Mouse (Mus musculus): ENCODE results near the gene Cyb5b.
"Not testable (repeated sequence)": the region's sequence is repeated elsewhere in the genome, so short reads cannot be mapped to it uniquely, and the experiment has no call there.

The Cyb5b gene

DNA sequence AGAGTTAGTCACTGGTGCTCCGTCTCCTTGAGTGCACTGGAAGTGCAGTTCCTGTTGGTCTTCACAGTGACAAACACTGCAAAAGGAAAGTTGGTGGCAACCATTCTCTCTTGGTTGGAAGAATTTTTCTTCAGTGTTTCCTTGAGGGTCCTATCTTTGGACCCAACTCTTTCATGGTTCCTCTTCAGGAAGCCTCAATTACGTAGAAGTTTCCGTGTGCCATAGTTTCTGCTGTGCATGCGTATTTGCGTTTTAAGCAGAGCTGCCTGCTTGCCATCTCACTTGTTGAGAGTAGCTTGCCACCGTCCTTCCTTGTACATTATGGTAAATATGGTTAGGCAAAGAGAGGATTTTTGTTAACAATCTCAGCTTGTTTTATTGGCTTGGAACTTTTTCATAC is 30.7 kb downstream of the Cyb5b start:
- DNase-seq, result no peak

DNA sequence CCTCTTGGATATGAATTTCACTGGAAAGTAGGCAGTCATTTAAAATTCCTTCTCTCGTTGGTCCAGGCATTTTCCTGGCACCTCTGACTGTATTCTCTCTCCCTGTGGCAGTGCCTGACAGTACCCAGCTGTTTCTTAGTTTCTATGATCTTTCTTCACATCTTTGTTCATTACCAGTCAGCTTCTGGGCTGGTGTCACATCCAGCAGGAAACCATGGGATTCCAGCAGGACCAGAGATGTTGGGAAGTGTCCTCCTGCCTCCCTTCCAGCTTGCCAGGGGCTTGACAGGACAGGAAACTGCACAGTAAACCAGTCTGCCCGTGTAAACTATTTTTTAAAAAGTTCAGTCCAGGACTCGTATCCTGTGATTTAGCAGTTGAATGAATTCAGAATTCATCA is 34.6 kb downstream of the Cyb5b start:
- peak; percentile 26 to 63 for DNase-seq

DNA sequence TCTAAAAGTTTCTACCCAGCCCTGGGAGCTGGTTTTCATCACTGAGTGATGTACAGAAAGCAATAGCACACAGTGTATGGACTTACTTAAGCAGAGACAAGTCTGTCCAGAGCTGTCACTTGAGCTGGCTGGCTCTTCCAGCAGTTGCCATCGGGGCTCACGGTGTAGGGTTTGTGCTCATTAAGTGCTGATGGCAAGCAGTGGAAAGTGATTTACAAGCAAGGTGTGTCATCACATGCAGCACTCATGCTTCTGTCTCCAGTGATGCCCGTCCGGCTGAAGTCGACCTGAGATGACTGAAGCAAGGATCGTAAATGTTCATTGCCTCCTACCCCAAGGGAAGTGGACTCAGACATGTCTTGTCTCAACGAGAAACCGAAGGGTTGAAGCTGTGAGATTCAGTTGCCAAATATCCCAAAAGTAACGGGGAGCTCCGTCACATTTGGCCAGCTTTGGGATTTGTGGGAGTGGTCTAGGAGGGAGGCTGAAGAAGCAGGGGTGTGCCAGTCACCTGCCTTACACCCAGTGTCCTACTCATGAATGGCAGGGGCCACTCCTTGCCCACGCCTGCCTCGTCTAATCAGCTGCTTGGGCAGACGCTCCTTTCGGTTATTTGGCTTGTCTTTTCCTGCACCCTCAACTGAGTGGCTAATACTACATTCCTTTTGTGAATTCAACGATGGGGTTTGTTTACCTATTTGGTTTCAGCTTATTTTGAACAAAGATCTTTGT is 36.4 kb downstream of the Cyb5b start:
- DNase-seq, result no peak

DNA sequence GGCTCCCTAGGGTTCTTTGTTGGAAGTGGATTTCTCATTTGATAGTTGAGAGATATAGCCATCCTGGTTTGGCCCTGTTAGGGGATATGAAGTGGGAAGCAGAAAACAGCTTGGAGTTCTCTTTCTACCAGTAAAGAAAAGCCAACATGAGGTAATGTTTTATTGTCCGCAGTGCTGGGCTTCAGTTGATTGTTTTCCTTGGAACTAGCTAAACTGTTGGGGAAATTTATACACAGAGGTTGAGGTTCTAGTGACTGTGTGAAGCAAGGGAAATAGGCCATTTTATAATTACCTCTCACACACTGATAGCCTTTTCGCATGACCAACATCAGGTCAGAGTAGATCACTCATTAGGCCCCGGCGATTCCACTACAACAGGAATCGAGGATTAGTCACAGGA is 37.2 kb downstream of the Cyb5b start:
- DNase-seq, result no peak

DNA sequence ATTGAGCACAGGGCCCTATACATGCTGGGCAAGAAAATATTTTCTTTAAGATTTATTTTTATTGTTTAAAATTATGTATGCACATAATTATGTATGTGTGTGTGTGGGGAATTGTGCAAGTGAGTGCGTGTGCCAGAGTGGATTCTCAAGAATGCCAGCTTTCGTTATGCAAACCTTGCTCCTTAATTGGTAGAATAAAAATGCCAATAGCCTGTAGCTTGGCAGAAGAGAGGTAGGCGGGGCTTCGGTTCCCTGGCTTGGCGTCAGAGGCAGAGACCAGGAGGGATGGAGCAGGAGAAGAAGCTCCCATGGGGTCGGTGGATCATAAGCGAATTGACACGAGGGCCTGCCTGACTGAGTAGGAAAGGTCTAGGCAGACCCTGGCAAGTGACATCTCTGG is 42.2 kb downstream of the Cyb5b start:
- DNase-seq, result no peak

DNA sequence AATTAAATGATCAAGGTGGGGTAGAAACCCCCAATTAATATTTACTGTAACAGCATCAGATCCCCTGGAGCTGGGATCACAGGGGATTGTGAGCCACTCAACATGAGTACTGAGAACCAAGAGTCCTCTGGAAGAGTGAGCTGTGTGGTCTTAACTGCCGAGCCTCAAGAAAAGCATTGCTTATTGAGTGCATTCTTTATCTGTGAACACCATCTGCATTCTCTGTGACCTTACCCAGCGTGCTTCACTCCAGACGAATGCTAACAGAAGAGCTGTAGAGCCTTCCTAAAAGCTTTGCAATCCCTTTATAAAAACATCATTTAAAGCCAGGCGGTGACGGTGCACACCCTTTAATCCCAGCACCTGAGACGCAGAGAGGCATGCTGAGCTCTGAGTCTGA is 42.9 kb downstream of the Cyb5b start:
- DNase-seq, result no peak

DNA sequence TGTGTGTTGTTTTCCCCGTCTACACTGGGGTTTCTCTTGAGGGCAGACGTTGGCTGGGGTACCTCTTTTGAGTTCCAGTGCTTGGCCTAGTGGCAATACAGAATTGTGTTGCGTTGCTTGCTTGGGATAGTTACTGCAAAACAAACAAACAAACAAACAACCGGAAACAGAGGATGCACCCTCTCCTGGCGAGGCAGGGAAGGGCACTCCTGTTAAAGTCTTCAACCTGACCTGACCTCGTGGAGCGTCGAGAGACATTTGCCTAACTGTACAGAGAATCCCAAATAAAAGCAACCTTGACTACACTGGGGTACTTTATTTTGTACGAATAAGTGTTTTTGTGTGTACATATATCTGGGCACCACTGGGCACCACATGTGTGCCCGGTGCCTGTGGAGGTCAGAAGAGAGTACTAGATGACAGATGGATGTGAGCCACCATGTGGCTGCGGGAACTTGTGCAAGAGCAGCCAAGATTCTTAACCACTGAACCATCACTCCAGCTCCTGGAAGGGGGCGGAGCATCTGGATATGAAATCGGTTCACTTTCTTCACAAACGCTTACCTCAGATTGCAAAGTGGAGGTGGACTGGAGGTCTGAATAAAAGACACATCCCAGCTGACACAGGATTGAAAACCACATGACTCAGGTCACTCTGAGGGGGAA is 44.5 kb downstream of the Cyb5b start:
- DNase-seq, result no peak

DNA sequence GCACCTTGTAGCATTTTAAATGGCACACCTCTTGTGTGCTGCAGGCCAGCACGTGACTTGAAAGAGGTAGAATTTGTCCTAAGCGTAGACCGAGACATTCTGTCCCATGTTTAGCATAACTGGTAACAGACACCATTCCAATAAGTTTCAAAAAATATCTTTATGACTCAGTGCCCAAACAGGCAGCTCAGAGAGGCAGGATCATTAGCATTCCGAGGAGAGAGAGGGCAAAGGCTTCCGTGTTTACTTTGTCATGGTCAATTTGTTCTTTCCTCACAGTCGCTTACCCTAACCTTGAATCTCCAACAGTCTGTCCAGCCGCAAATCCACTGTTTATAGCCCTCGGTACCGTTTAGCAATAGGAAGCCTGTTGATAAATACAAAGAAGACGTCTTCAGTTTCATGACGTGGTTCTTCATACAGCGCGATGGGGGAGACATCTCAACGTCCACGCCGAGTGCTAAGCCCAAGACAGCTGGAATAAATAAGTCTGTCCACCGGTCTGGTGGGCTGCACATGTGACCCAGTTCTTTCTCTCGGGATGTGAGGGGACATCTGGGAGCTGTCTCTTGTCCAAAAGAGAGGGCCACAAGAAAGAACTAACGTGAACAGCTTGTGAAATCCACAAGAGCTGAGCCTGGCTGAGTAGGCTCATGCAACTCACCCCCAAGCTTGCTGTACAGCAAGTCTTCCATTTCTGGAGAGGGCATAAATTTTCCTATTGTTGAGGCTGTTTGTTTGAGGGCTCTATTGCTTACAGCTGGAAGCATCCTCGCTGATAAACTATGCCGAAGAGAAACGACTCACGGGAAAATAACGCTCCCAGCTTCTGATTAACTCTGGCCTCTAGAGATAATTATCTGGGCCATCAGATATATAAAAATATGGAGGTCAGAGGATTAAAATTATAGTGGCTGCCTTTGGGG is 47.7 kb downstream of the Cyb5b start:
- peak in 1 of 2 experiments; percentile 60 for DNase-seq

DNA sequence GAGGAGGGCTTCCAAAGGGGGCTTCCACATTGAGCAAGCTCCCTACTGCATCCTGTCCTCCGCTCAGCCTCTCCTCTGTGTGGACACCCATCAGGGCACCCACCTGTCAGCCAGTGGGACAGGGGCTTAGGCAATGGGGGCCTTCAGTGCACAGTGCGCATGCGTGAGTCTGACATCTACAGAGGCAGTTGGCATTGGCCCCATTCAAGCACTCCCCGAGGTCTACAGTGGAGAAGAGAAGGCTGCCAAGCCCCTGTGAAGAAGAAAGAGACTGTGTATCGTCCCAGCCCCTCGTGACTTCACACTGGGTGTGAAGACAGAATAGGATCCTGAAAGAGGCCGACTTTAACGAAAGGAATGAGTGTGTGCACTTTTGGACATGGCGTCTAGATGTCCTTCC is 54.7 kb downstream of the Cyb5b start:
- DNase-seq, result no peak

DNA sequence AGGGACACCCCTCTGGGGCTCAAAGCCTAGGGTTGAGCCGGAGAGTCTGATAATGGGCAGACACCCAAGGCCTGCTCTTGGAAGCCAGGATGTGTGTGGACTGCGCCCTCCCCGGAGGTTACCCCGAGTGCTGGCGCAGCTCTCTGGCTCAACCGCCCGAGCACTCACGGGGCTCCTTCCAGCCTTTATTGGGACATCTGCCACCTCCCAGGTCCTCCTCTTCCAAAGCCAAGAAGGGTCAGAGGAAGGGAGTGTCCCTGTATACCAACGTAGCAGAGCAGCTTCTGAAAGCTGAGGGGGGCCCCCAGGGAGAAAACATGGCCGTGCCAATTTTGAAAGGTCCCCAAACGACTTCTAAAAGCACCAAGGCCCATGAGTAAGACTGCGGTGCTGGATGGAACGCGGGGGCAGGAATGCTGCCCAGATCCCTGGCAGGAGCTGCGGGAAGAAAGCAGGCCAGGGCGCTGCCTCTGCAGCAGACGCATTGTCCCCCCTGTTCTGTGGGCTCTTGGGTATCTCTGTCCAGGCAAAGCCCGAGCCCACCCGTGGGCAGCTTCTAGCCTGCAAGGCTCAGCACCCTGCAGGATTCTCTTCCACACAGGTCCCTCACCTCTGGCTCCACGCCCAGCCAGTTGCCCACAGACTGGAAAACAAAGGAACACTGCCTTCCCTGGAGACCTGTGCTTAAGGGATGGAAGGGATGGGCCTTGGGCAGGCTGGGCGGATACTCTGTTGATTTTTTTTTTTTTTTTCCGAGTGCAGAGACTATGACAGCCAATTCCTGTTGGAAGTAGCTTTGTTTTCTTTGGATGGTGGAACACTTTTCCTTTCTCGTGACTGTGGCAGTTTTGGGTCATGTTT is 55.5 kb downstream of the Cyb5b start:
- peak; percentile 90 to 93 for DNase-seq

DNA sequence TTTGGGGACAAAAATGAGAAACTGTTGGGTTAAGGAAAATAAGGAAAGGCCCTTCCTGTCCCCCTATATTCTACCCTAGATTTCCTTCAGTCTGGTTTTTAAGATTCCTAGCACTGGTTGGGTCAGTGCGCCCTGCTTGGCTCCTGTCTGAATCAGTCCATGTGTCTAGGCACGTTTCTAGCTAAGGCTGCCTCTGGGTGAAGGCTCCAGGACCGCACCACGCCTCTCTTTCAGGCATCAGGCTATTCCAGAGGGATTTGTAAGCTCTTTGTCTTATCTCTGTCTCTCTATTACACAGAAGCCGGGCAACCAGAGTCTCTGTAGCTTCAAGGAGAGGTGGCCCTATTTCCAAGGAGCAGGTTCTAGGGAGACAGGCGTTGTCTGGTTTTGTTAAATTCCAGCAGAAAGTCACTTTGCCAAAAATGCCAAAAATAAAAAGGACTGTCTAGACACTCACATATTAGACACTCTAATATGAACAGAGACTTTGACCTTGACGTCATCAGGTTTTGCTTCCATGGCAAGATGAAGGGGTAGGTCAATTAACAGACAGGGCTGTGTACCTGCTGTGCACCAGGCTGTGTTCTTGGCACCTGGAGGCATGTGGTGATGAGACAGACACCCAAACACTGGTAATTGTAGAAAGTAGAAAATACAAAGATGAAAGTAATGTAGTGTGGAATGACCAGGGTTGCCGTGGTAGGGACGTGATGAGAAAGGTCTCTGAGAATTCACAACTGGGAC is 56.5 kb downstream of the Cyb5b start:
- no peak for DNase-seq

DNA sequence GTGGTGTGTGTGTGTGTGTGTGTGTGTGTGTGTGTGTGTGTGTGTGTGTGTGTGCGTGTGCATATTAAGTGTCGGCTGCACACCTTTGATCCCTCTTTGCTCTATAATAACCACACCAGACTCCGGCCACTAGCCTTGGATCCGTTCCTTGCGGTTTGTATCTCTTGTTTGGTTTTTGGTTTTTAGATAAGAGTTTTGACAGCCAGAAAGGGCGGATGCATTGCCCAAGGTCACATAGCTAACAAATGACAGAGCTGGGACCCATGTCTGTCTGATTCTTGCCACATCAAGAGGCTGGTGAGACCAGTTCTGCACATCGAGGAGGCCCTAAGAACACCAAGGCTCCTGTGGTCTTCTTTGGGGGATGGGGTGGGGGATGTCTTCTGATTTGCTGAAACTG is 58.7 kb downstream of the Cyb5b start:
- DNase-seq, result no peak

DNA sequence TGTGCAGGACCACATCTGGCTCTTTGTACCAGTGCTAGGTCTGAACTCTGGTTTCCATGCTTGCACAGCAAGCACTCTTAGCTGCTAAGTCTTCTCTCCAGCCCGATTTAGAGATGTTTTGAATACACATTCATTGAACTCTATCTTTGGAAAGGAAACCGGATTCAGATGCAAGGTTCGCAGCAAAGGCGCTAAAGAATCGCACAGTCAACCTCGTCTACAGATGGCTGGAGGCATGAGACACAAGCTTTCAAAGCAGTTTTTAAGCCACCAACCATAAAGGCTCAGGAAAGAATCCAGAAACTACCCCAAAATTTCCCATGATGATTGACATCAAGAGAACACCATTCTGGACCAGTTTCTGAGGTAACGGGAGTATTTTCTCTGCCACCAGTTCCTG is 61.6 kb downstream of the Cyb5b start:
- DNase-seq, result no peak

DNA sequence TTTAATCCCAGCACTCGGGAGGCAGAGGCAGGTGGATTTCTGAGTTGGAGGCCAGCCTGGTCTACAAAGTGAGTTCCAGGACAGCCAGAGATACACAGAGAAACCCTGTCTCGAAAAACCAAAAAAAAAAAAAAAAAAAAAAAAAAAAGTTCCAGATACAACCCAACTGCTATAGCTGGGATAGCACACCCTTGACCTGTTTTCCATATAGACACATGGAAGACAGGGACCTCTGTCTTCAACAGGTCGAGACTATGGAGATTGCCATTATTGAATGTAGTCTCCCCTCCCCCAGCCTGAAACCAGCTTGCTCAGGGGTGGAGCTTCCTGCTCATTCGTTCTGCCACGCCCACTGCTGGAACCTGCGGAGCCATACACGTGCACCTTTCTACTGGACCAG is 66.8 kb downstream of the Cyb5b start:
- not testable (repeated sequence) for DNase-seq

DNA sequence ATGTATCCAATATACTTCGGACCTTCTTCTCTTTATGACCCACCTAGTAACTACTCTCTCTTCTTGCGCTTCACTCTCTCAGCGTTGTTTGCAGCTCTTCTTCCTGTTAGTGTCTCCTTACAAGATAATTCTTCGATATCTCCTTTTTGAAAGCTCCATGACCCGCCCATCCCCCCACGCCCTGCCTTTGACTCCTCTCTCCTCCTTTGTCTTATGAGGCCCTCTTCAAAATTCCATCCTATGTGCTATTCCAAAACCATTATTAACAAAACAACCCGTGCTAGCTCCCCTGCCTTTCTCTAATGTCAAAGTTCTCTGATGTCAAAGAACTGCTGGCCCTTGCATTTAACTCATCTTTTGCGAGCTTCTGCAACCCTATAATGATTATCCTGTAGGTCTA is 67.7 kb downstream of the Cyb5b start:
- no peak for DNase-seq

DNA sequence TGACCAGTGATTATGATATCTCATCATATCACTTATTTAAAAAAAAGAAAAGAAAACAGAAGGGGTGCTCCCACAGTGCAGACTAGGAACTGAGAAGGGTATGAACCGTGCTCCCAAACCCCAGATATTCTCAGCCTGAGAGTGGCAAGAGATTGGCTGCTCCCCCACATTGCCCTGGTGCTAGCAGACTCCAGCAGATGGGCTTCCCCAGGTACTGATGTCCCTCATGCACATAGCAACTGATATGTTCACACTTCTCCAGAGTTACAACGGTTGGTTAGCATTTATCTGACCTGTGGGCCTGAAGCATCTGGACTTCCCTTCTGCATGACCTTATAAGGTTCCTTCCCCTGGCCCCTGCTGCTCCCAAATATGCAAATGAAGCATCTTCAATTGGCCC is 68.6 kb downstream of the Cyb5b start:
- no peak for DNase-seq

DNA sequence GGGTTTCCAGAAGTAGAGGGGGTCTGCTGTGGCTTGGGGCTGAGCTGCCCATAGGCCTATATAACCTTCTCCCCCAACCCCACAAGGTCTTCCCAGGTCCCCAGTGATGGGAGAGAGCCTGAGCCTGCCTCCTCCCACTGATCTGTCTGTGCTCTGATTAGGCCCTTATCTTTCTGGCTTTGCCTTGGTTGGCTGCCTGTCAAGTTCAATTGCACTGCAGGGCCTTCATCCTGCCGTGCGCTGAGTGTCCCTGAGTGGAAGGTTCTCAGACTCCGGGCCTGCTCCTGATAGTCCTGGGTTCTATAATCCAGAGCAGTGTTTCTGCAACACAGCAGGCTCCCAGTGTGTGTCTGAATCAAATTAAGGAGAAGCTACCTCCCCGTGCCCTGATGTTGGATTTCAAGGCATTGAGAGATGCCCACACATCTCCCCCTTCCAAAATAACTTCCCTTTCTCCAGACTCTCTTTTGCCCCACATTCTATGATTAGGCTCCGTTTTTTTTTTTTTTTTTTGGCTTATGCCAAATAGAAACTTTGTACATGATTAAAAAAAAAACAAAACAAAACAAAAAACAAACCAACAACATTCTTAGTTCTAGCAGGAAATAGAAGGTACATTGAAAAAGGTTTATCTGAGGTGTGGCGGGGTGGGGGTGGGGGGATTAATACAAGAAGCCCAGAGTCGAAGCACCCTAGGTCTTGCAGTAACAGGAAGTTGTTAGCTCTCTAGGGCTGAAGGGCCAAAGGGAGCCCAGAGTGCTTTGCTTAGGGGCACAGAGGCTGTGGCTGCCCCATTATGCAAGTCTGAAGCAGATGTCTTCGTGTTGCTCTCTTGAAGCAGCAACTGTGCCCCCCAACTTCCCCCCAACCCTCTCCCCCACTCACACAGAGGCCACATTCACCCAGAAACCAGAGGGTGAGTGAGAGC is 71.7 kb downstream of the Cyb5b start:
- peak in 1 of 2 experiments; percentile 17 for DNase-seq

DNA sequence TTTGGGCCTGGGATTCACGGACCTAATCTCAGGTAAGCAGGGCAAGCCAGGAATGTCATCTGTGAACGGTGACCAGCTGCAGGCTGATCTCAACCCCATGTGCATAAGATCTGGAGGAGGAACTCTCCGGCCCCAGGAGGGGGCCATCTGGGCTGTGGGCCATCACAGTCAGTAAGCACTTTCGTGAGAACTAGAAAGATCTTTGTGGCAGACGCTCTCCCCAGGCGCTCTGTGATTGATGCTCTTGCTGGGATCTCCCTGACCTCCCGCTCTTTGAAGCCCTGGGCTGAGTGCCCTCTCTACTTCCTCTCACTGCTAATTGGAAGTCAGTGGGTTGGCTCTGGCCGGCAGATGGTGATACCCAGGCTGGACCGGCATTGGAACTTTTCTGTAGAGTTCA is 75.7 kb downstream of the Cyb5b start:
- peak; percentile 42 to 64 for DNase-seq

DNA sequence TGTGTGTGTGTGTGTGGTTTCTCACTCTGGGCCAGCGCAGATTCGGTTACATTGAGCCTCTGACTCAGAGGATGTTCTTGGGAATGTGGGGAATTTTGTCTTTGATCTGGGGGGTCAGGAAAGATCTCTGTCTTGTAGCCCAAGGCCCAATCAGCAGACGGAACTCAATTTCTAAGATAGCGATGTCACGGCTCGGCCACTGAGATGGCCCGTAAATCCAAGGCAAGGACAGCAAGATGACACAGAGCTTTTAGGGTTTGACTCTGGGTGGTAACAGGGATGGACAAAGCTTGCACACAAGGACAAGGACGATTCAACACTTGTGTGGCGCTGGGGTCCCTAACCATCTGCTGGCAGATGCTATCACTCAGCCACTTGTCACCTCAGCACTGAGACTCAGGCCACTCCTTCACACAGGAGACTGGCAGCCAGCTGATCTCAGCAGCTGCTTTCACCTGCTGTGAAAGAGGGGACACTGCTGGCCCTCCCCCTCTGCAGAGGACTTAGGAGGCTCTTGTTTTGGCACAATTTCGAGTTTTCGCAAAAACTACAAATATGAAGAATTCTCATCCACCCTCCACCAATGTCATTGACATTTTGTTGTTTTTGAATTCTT is 76.7 kb downstream of the Cyb5b start:
- DNase-seq, result no peak

DNA sequence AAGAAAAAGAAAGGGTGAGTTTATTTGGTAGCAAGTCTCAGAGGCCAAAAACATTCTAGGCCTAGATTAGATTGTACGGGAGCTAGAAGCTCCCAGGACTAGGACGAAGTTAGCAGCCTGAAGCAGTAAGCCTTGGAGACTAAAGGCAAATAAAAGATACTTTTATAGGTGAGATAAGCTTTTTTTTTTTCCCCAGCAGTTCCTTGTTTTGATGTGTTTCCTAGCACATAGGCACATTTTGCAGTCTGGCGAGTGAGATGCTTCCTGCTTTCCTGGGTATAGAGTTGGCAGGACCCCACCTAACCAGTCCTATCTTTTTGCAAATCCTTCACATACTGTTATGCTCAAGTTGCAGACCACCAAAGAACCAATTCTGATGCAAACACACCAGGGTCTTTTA is 82.8 kb downstream of the Cyb5b start:
- DNase-seq, result no peak
